Mouse (Mus musculus): Measurements from ENCODE around the gene Fam166a.

The Fam166a gene

GRCm38 (mm10) chr2:25185625-25186574 is 32.6 kb upstream of the Fam166a start:
- DNase-seq (ENCODE audit: low spot score): peak; percentile 89

- no peak for DNase-seq (ENCODE audit: low spot score)
Observed at GRCm38 (mm10) chr2:25186575-25186930, 32.0 kb upstream of the Fam166a start.

GRCm38 (mm10) chr2:25187841-25188240 is 30.7 kb upstream of the Fam166a start:
- DNase-seq (ENCODE audit: low spot score): no peak

- DNase-seq (ENCODE audit: low spot score): peak; percentile 92
Observed at GRCm38 (mm10) chr2:25193330-25193770, 25.2 kb upstream of the Fam166a start.

GRCm38 (mm10) chr2:25194006-25194405 is 24.5 kb upstream of the Fam166a start:
- no peak for DNase-seq (ENCODE audit: low spot score)

- DNase-seq (ENCODE audit: low spot score): no peak
Observed at GRCm38 (mm10) chr2:25194486-25195171, 23.9 kb upstream of the Fam166a start.

- DNase-seq (ENCODE audit: low spot score): no peak
Observed at GRCm38 (mm10) chr2:25195211-25196156, 23.1 kb upstream of the Fam166a start.

GRCm38 (mm10) chr2:25196172-25196954 is 22.2 kb upstream of the Fam166a start, which contains the start of gene Tor4a:
Gene Tor4a (minus strand): TSS chr2:25196886.
- peak; percentile 41 for DNase-seq (ENCODE audit: low spot score)

GRCm38 (mm10) chr2:25197191-25197590 is 21.4 kb upstream of the Fam166a start:
- no peak for DNase-seq (ENCODE audit: low spot score)

- no peak for DNase-seq (ENCODE audit: low spot score)
Observed at GRCm38 (mm10) chr2:25197946-25198345, 20.6 kb upstream of the Fam166a start.

GRCm38 (mm10) chr2:25200631-25201030 is 17.9 kb upstream of the Fam166a start:
- no peak for DNase-seq (ENCODE audit: low spot score)

- DNase-seq (ENCODE audit: low spot score): no peak
Observed at GRCm38 (mm10) chr2:25203631-25204214, 14.8 kb upstream of the Fam166a start.

GRCm38 (mm10) chr2:25207593-25207992 is 11.0 kb upstream of the Fam166a start:
- no peak for DNase-seq (ENCODE audit: low spot score)

- DNase-seq (ENCODE audit: low spot score): no peak
Observed at GRCm38 (mm10) chr2:25210686-25211085, 7.9 kb upstream of the Fam166a start.

- DNase-seq (ENCODE audit: low spot score): peak; percentile 95
Observed at GRCm38 (mm10) chr2:25211121-25211670, 7.3 kb upstream of the Fam166a start, which contains the start of gene Nelfb. Gene Nelfb (minus strand): TSS chr2:25211489.

- DNase-seq (ENCODE audit: low spot score): no peak
Observed at GRCm38 (mm10) chr2:25213266-25213865, 5.2 kb upstream of the Fam166a start.

GRCm38 (mm10) chr2:25214444-25214843 is 4.1 kb upstream of the Fam166a start, which contains the start of gene Stpg3:
Gene Stpg3 (minus strand): TSS chr2:25214637.
- DNase-seq (ENCODE audit: low spot score): no peak

- DNase-seq (ENCODE audit: low spot score): no peak
Observed at GRCm38 (mm10) chr2:25217666-25218065, 879 bp upstream of the Fam166a start.

- no peak for DNase-seq (ENCODE audit: low spot score)
Observed at GRCm38 (mm10) chr2:25221331-25221772, 2.8 kb downstream of the Fam166a start.
